Mouse (Mus musculus) liver, embryonic 11.5 days (tissue): ENCODE measurements around the gene Rundc1. TPM values are rescaled to one million over a fixed set of nuclear protein-coding genes. Genes with fewer than 3 reads are reported as not detected.
A peak's percentile ranks its signal among the peaks of the same experiment; 100 is the strongest.

Source experiments
- ATAC-seq: fragments of 200-750 bp; cut with Nextera tagmentation; replicated peaks from 2 replicates; pipeline ENCODE4 v1.8.0; 2017; ENCODE audit warnings: moderate number of reproducible peaks, mild to moderate bottlenecking, moderate TSS enrichment, moderate library complexity; ENCODE audit not compliant: low FRiP score
- DNase-seq: peaks from one replicate; pipeline ENCODE4 v3.0.0-alpha.2; 2017; ENCODE audit warnings: low spot score
- H3K27ac ChIP-seq: fragments of 300-500 bp; sonication (generic); 2 replicates; pipeline ENCODE4 v1.5.1; 2014; ENCODE audit warnings: mild to moderate bottlenecking, low read depth, low read length, control low read depth
- H3K27me3 ChIP-seq: fragments of 300-500 bp; sonication (generic); replicated peaks from 2 replicates; pipeline ENCODE4 v1.6.1; 2014; ENCODE audit warnings: low read length, mixed read lengths; ENCODE audit not compliant: control insufficient read depth, insufficient read depth
- H3K36me3 ChIP-seq: fragments of 300-500 bp; sonication (generic); 2 replicates; pipeline ENCODE4 v1.6.1; 2014; ENCODE audit warnings: mild to moderate bottlenecking, low read length, moderate library complexity, mixed read lengths; ENCODE audit not compliant: control insufficient read depth, insufficient read depth
- H3K4me1 ChIP-seq: fragments of 300-500 bp; sonication (generic); replicated peaks from 2 replicates; pipeline ENCODE4 v1.6.1; 2014; ENCODE audit warnings: low read length, mixed read lengths; ENCODE audit not compliant: control insufficient read depth, insufficient read depth
- H3K4me2 ChIP-seq: fragments of 300-500 bp; sonication (generic); 2 replicates; pipeline ENCODE4 v1.6.1; 2014; ENCODE audit warnings: mild to moderate bottlenecking, control low read depth, moderate library complexity
- H3K4me3 ChIP-seq: fragments of 300-500 bp; sonication (generic); 2 replicates; pipeline ENCODE4 v1.5.1; 2014; ENCODE audit warnings: low read depth, low read length, control low read depth
- H3K9ac ChIP-seq: fragments of 300-500 bp; sonication (generic); 2 replicates; pipeline ENCODE4 v1.6.1; 2014; ENCODE audit warnings: low read depth, low read length, control low read depth
- H3K9me3 ChIP-seq: fragments of 300-500 bp; sonication (generic); 2 replicates; pipeline ENCODE4 v1.6.1; 2016; ENCODE audit warnings: low read length, inconsistent platforms, mixed read lengths; ENCODE audit not compliant: control insufficient read depth
- WGBS: fragments of 180-500 bp; shearing (Covaris S2); extraction: QIAGEN DNeasy Blood & Tissue Kit; methylation state at CpG from one replicate; pipeline ENCODE4 v1.1.7; 2014; 5-methylcytosine and 5-hydroxymethylcytosine counted together
- microRNA-seq: library from miRNA; unstranded; fragments of <30 nt; microRNA quantifications from one replicate; pipeline ENCODE4, GENCODE M21; 2017; ENCODE audit warnings: borderline number of aligned reads
- polyA plus RNA-seq: library from polyadenylated mRNA; unstranded; fragments of >200 nt; fragmentation: Nextera tagmentation; extraction: Ambion mirVana; gene quantifications from 2 replicates; pipeline ENCODE4 v1.2.1, GENCODE M21; 2014

The Rundc1 gene
- polyA plus RNA-seq, 1 experiment from 2014 or later, result 13.4 TPM

GRCm38 (mm10) chr11:101484814-101485213 is 59.9 kb downstream of the Rundc1 start:
- ATAC-seq, result peak; percentile 64; the same call in 1 of the 2 replicates
- Histone ChIP-seq H3K27me3 (no peaks in the 10 kb centered on the region), H3K4me3 (no peak overlapping the region), H3K9ac (no peak overlapping the region), H3K4me2 (peak overlapping the region; percentile 3), H3K36me3 (peaks cover 15% of the 10 kb centered on the region; the same call in 1 of the 2 replicates), H3K27ac (peak overlapping the region; percentile 51; the same call in 1 of the 2 replicates), H3K9me3 (no peaks in the 10 kb centered on the region), H3K4me1 (peaks cover 33% of the 10 kb centered on the region)
- no peak for DNase-seq
- 47% methylated on average over 7 of the region's 7 CpGs for WGBS

Small RNA genes within 50 kb of the gene (microRNA-seq; reads per million reads assigned to microRNA genes)
- gene Mir6929, result not detected

Other genes with a start within 250 kb of the Rundc1 start
- gene Ccr10, start 249.6 kb upstream of the Rundc1 start, polyA plus RNA-seq, result 0.10 TPM in 1 of 2 replicates, not detected in the other
- 11.8 and 12.4 TPM in 2 replicates for gene Ezh1, start 198.6 kb upstream of the Rundc1 start, polyA plus RNA-seq
- 62.4 and 64.2 TPM in 2 replicates for gene Ramp2, start 179.1 kb upstream of the Rundc1 start, polyA plus RNA-seq
- 158 and 163 TPM in 2 replicates for gene Vps25, start 171.4 kb upstream of the Rundc1 start, polyA plus RNA-seq
- 18.5 and 19.7 TPM in 2 replicates for gene Wnk4, start 164.5 kb upstream of the Rundc1 start, polyA plus RNA-seq
- 1.2 and 1.4 TPM in 2 replicates for gene Cntd1, start 146.1 kb upstream of the Rundc1 start, polyA plus RNA-seq
- gene Coa3, start 146.0 kb upstream of the Rundc1 start, polyA plus RNA-seq, result 190 and 197 TPM in 2 replicates
- gene Becn1, start 122.8 kb upstream of the Rundc1 start, polyA plus RNA-seq, result 134 and 148 TPM in 2 replicates
- gene Psme3, start 108.9 kb upstream of the Rundc1 start, polyA plus RNA-seq, result 201 and 221 TPM in 2 replicates
- gene Aoc2, start 100.0 kb upstream of the Rundc1 start, polyA plus RNA-seq, result 2.9 and 3.2 TPM in 2 replicates
- 0.08 TPM in 1 of 2 replicates, not detected in the other for gene Aoc3, start 94.5 kb upstream of the Rundc1 start, polyA plus RNA-seq
- not detected in 2 replicates for gene G6pc, start 57.5 kb upstream of the Rundc1 start, polyA plus RNA-seq
- gene Aarsd1, start 7.5 kb upstream of the Rundc1 start, polyA plus RNA-seq, result 92.3 and 94.0 TPM in 2 replicates
- 8.7 and 9.2 TPM in 2 replicates for gene Gm27029, start 289 bp upstream of the Rundc1 start, polyA plus RNA-seq
- 3.2 and 5.0 TPM in 2 replicates for gene Ptges3l, start 248 bp downstream of the Rundc1 start, polyA plus RNA-seq
- 553 and 579 TPM in 2 replicates for gene Rpl27, start 17.2 kb downstream of the Rundc1 start, polyA plus RNA-seq
- gene Ifi35, start 23.3 kb downstream of the Rundc1 start, polyA plus RNA-seq, result 31.2 and 34.6 TPM in 2 replicates
- gene Rnd2, start 39.9 kb downstream of the Rundc1 start, polyA plus RNA-seq, result 3.7 and 5.4 TPM in 2 replicates
- 16.8 and 19.5 TPM in 2 replicates for gene Vat1, start 41.1 kb downstream of the Rundc1 start, polyA plus RNA-seq
- gene Brca1, start 126.9 kb downstream of the Rundc1 start, polyA plus RNA-seq, result 19.6 and 22.1 TPM in 2 replicates
- 52.7 and 55.7 TPM in 2 replicates for gene Nbr1, start 127.1 kb downstream of the Rundc1 start, polyA plus RNA-seq
- 6.2 and 6.8 TPM in 2 replicates for gene Tmem106a, start 157.2 kb downstream of the Rundc1 start, polyA plus RNA-seq
- not detected in 2 replicates for gene Gm11634, start 174.2 kb downstream of the Rundc1 start, polyA plus RNA-seq
- 13.8 and 15.3 TPM in 2 replicates for gene Rdm1, start 202.1 kb downstream of the Rundc1 start, polyA plus RNA-seq
- 3.6 and 3.9 TPM in 2 replicates for gene Arl4d, start 240.5 kb downstream of the Rundc1 start, polyA plus RNA-seq